Mouse (Mus musculus): ENCODE data around the gene Junb.

DNA sequence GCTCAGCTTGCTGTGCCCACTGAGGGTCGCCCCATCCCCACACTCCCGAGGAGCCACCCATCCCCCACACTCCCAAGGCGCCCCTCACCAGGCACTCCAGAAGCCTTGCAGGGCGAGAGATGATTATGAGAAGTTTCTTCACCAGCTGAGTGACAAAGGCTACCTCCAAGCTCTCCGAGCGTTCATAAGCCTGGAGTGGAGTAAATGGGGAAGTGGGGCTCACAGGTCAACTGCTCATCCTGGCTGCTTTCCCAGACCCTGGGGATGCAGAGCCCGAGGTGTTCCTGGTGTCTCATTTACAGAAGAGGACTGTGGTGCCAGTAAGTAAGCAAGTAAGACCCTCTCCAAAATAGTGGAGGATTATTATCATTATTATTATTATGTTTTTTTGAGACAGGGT, 53.0 kb downstream of the Junb start:
- TF ChIP-seq CTCF (IDR thresholded peaks at IDR 0.05; ENCODE audit: low read depth, low read length) (no peak), POLR2A (IDR thresholded peaks at IDR 0.05; ENCODE audit: extremely low read depth, insufficient read depth, low read length) (no peak)

All from liver, adult 2 months (tissue).